Mouse (Mus musculus) adrenal gland, adult (tissue): ENCODE data around the gene Gabrb3.

ENCODE experiments used
- DNase-seq, 2 experiments: peaks; one replicate each; pipeline ENCODE4 v3.0.0; 2022 to 2023; ENCODE audit warnings: low spot score in 1 of 2; ENCODE audit not compliant: inconsistent age in 2 of 2

Gabrb3 gene

DNA sequence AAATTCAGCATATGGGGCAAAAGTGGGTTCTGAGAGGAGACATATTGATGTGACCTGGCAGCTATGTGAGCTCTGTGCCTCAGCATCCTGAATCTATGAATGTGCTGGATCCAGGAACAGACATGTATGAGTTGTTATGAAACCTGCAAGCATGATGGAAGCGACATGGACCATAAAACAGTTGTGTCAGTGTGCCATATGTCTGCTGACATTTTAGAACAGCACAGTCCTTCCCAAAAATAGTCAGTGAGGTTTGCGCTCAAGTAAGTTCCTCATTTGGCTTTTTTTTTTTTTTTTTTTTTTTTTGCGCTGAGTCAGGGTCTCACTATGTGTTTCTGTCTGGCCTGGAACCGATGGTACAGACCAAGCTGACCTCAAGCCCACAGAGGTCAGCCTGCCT lies 110.0 kb downstream of the Gabrb3 start:
- DNase-seq, result no peak

DNA sequence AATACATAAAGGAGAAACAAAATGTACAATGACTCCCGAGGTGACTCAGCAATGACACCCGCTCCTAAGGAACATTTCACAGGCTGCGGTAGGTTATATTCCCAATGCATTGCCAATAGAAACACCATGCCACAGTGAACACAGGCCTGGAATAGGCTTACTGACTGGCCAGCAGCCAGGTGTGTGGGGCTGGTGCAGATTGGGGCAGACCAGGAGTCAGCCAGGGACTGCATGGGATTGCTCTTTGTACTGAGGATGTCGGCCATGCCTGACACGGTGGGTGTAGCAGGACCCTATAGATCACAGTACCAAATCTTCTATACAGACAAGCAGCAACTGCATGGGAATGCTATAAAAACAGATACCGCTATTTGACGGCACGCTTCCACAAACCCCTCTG lies 110.5 kb downstream of the Gabrb3 start:
- no peak for DNase-seq

DNA sequence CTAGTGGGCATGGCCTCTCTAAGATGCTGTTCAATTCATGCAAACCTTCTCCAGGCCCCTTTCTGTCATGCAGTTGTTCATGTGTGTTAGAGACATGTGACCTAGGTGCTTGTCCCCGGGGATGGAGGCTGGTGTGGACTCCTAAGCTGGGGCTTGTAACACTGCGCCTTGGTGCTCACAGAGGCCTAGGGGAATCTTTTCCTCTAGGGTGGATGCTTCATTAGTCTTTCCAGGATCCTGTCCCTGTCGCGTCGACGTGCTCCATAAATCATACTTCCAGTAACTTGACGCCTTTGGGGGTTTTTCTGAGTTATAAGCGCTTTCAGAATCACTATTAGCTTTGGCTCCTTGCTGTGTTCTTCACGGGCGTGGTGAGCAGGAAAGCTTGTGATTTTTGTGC lies 113.2 kb downstream of the Gabrb3 start:
- DNase-seq, result no peak

DNA sequence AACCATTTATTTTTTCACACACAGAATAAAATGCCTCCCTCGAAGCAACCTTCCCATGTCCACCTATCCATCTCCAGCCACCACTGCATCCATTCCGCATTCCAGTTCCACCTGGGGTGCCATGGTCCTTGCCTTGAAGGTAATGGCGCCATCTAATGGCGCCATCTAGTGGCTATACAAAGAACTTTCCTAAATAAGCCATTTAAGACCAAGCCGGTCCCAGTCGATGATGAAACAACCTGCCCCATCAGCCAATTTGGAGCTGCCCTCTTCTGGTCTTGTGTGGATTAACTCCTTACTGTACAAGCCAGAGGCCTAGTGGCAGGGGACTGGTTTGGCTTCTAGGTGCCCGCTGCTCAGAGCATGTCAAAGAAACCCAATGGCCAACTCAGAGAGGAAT lies 119.1 kb downstream of the Gabrb3 start:
- DNase-seq, result peak in 1 of 2 experiments; percentile 58

DNA sequence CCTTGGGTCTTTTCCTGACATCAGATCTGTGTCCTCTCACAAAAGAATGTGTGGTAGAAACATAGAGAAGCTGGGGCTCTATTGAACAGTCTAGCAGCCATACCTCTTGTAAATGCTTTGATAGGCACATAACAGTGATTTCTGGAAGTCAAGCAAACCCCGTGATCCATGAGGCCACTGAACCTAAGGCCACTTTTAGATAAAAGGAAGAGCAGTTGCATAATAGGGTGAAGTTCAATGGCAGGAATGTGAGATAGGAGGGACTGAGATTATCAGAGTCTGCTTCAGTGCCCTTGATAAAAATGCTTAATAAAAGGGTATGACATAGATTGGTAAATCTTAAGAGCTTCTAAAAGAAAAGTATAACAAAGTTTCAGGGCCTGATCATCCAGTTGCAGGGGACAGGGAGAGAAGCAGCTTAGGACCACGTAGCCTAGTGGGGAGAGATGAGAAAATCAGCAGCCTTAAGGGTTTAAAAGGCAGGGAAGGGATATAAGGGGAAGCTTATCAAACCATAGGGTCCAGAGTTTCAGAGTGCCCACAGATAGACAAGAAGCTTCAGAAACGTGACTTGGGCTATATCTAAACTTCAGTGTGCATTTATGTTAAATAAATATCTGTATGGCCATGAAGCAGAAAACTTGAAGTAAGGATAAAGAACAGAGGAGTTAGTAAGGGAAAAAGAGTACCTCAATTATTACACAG lies 141.4 kb downstream of the Gabrb3 start:
- peak in 1 of 2 experiments; percentile 42 for DNase-seq

DNA sequence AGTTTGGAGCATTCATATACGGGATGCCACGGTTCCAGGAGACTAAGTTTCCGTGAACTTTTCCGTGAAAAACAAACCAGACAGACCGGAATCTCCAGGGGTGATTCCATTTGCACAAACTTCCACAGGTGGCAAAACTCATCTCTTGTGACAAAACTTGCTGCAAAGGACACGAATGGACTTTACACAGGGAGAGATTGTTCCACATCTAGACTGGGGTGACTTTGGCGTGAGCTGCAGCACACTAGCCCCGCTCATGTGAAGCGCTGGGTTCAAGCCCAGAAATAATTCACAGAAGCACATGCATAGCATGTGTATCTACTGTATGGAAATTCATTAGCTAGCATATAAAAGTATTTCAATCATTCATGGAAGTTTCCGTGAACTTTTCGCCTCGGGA lies 144.9 kb downstream of the Gabrb3 start:
- no peak for DNase-seq

DNA sequence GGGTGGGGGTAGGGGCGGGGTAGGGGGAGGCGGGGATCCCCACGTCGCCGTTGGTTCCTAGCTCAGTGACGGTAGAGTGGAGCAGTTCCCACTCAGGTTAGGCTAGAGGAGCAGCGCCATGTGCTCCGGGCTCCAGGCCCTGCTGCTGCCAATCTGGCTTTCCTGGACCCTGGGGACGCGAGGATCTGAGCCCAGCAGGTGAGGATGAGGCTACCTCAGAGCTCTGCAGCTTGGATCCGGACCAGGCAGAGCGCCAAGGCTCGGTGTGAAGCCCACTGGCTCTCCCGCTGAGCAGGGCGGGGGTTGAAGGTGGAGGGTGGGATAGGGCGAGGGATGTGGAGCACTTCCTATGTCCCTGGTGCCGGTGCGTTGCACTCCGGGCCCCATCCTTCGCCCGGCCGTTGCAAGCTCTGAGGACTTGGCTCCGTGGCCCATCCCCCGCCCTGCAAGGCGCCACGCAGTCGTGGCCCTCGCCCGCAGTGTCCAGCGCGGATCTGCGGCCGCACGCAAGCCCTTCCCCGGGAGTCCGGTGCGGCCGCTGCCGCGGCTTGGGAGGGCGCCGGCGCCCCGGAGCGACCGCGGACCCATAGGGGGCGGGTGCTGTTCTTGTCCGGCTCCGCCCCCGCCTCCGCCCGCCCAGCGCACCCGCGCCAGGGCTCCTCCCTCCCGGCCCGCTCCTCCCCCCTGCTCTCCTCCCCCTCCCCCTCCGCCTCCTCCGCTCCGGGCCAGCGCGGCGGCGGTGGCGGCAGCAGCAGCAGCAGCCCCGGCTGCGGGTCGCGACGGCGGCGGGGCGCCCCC lies 171.2 kb downstream of the Gabrb3 start:
- DNase-seq, result peak; percentile 80 to 93

DNA sequence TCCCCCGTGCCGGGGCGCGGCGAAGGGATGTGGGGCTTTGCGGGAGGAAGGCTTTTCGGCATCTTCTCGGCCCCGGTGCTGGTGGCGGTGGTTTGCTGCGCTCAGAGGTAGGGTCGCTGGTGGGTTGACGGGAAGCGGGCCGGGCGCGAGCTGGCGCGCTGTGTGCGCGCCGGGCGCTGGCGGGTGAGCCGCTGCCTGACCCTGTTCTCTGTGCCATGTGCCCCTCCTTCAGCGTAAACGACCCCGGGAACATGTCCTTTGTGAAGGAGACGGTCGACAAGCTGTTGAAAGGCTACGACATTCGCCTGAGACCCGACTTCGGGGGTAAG lies 171.7 kb downstream of the Gabrb3 start:
- no peak for DNase-seq

DNA sequence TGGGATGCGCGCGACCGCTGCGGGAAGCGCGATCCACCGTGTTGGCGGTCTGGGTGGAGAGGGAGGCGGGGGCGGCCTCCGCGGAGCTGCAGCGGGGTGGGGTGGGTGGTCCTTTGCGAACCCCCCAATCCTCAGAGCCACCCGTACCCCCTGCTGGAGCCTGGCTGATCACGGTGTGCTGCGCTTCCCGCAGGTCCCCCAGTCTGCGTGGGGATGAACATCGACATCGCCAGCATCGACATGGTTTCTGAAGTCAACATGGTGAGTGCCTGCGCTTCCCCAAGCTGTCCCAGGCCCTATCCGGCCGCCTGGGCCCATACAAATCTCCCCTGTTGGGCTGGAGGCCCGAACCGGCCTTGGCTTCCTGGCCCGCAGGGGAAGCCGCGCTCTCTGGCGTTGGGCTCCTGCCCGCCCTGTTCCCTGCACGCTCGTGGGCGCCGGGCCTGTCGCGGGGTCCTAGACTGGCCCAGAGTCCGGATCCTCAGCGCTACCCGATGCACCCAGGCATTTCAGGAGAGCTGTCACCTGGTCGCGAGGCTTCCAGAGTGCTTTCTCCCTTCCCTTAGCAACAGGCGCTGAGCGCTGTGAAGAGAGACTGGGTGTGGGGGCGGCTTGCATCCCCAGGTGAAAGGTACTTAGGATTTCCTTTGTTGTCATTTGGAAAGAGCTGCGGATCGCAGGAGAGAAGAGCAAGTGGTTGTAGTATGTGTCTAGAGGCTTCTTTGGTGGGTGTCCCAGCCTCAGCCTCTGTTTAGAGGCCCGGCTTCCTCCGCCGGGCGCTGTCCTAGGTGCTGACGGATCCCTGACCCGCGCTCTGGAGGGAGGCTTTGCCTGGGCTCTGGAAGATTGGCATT lies 172.3 kb downstream of the Gabrb3 start:
- DNase-seq, result peak; percentile 61 to 87

DNA sequence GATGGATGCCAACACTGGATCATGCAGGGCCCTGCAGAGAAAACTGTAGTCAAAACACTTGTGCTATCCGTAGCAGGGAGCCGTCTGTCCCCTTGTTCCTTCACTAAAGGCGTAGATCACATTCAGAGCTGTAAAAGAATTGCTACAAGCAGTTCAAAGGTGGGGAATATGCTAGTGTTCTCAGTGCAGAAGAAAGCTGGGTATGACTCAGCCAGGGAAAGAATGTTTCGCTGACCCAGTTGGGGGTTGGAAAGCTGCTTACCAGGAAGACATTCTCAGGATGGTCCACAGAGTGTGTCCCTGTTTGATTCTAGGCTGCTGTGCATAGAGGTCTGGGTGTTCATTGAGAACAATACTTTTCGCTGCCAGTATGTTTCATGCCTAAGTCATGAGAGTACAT lies 177.8 kb downstream of the Gabrb3 start:
- no peak for DNase-seq

DNA sequence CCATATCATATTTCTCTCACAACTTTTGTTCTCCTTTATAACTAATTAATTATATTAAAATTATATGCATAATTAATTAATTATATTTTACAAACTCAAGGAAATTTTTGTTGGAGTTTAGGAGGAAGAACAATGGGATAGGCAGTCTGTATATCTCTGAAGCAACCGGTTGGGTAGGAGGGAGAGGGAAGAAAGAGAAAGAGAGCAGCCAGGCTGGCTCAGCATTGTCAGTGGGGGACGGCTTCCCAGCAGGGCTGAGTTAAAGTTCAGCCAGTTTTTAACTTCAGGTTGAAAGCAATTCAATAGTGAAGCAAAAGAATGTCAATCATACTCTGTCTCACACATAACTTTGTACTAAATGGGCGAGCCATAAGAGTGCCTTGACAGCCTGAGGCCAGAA lies 199.2 kb downstream of the Gabrb3 start:
- DNase-seq, result no peak

DNA sequence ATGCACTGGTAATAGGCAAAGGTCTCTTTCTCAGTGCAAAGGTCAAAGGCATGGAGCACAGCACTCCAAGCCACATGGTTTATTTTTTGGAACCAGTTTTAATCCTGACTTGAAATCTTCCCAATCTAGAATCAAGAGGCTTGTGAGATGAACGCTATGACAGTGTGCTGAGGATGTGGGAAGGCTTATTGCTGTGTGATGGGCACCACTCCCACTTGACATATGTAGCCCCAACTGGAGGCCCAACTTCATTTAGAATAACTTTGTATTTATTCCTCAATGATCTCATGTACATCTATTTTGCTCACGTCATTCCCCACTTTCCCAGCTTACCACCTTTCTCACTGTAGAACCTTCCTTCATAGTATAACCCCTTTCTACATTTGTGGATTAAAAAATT lies 200.5 kb downstream of the Gabrb3 start:
- DNase-seq, result no peak

DNA sequence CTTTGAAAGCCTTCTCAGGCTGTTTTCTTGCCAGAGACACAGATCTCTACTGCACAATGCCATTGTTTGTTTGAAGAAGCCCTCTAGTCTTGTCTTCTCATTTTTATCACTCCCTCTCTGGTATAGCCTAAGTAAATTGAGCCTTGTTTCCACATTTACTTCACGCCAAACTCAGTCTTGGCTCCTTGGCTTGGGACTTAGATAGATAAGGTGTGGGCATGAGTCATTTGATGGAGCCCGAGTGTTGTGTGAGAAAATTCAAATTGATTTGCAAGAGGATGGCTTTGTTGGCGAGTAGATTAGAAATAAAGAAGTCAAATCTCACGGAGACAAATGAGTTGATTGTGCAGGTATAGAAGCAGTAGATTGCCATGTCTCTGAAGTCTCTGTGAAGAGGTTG lies 204.2 kb downstream of the Gabrb3 start:
- no peak for DNase-seq

DNA sequence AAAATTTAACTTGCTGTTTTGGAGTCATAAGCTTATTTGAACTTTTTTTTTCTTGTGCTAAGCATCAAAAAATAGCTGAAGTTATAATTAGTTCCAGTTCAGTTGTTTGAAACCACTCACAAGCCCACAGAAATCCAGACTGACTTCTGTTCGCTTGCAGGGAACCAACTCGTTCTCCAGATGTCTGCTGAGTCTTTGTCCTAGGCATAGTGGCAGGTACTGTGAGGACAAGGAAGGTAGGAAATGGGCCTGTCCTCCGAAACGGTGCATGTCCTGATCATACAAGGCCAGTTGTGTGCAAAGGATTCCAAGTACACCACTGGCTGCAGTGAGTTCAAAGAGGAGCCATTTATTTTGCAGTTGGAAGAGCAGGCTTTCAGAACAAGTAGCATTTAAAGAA lies 215.5 kb downstream of the Gabrb3 start:
- peak in 1 of 2 experiments; percentile 29 for DNase-seq

DNA sequence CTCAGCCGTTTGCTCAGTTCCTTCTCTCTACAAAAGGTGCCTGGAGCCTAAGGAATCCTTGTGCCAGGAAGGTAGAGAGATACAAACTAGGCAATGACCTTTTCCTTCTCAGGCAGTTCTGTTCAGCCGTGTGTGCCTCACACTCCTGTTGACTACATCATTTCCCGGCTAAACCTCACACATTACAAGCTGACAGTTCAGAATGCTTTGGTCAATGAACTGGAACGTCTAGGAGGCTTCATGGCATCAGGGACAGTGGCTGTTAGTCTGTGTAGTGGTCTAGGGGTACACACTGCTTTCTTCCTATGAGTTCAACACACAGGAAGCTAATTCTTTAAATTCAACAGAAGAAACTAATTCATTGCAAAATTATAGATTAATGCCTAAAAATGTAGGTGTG lies 216.2 kb downstream of the Gabrb3 start:
- no peak for DNase-seq

DNA sequence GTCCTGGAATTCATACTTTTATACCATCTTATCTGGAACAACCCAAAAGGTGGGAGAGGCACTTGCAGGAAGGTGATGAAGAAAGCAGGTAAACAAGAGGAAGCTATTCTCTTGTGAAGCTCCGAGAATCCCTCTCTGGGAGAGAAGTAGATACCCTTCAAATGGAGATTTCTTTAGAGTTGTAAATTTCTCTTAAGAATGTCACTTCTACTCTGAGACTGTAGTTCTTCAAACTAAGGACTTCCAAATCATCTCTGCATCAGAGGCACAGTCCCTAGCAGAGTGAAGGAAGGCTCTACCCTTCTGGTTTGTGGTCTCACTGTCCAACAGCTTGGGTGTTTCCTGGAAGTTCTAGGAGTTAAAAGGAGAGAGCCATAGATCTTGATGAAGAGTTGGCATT lies 221.3 kb downstream of the Gabrb3 start:
- no peak for DNase-seq

DNA sequence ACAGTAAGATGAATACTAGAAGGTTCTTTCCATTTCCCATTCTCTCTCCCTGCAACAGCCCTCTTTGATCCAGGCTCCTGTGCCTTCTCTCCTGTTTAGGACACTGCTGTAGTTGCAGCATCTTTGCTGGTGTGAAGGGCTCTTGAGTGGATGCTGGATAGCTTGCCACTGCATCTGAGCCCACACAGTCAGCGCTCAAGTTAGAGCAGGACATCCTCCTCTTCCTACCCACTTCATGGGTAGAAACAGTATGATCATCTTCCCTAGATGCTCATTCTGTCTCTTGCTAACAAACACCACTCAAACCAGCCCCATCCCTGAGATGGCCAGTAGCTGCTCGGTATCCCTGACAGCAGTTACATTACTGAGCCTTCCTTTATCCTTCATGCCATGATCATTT lies 227.9 kb downstream of the Gabrb3 start:
- DNase-seq, result no peak

DNA sequence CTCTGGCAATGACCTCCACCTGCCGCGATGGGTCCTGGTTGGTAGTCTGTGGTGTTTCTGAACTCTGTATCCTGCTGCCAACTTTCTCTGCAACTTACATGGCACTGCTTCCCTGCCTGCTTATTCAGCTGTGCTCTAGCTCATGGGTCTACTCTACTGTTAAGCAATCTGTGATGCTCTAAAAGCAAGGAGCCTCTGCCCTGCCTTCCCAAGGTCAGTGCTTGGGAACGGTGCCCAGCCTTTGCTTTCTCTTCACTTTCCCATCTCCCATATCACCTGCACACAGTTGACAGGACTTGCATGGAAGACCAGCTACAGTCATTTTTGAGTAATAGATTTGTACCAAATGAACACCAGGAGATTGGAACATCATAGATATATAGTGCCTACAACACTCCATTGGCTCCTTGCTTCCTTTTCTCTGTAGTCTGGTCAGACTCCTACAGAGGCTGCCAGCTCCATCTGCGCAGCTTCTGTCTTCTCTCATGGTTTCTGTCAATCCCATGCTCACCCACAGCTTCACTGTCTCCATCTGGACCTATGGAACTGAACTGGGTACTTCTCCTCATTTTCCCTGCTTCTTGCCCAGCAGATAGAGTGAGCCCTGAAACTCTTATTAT lies 228.8 kb downstream of the Gabrb3 start:
- peak in 1 of 2 experiments; percentile 25 for DNase-seq

DNA sequence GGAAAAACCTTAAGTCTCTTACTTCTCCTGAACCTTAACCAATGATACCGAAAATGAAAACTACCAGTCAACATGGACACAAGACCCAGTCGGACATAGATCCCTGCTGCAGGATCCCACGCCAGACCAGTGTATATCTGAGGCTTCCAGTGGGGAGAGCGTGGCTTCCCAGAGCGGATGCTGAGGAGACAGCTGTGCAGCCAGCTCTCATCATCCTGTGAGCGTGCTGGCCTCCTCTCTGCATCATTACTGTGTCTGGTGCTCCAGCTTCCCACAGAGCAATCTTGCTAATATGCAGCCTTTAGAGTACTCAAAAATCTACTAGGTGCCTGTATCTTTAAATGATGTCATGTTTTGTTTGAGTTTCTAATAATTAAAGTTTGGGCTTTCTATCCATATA lies 257.9 kb downstream of the Gabrb3 start:
- DNase-seq, result no peak

DNA sequence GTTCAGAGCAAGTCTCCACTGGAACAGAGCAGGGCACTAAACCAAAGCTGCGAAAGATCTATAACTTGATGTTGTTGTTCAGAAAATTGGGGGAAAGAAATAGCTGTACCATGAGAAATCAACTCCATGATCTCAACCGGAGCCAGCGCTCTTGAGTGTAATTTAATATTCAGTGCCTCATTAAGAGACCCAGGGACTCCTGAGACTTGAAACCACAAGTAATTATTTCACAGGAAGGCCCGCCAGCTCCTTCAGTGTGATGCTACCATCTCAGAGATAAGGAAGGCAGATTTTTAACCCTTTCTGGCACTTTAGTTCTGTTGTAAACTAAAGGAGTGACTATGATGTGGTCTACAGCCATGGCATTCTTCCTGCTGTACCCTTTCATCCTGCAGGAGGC lies 270.3 kb downstream of the Gabrb3 start:
- no peak for DNase-seq

DNA sequence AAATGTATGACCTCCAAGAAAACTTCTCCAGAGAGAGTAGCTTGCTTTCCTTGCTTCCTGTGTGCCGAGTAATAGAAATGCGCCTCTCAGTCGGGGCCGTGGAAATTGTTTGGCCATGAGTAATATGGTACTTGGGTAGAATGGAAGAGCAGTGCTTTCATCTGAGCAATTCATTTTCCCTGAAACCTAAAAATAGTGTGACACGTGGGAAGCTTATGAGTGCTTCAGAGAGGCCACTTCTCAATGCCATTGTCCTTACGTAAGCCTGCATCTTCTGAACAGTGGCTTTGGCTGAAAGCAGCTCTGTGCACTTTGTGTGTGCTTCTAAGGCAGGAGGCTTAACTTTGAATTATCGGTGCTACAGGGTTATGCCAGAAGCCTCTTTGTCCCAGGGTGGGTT lies 280.9 kb downstream of the Gabrb3 start:
- DNase-seq, result peak; percentile 78 to 91
